Mouse (Mus musculus): Measurements from ENCODE around the gene Ormdl3. TPM values are rescaled to one million over a fixed set of nuclear protein-coding genes. Genes with fewer than 3 reads are reported as not detected.
"Not testable (repeated sequence)": the region's sequence is repeated elsewhere in the genome, so short reads cannot be mapped to it uniquely, and the experiment has no call there.

The Ormdl3 gene
- total RNA-seq, 1 experiment = 45.4 TPM

- no peak for DNase-seq (ENCODE audit: low read depth, low spot score)
- Histone ChIP-seq H3K4me3 (ENCODE audit: insufficient read depth in 1 of 2, low read depth in 1 of 2, low read length in 2 of 2, poor library complexity in 1 of 2, severe bottlenecking in 1 of 2) (no peak within 1 kb of the TSS), H3K27ac (ENCODE audit: insufficient read depth, low read depth, low read length, poor library complexity, severe bottlenecking) (no peak within 1 kb of the TSS), H3K36me3 (ENCODE audit: control insufficient read depth, insufficient read depth, low read length, poor library complexity, severe bottlenecking) (no peaks in the 10 kb centered on the region), H3K4me1 (ENCODE audit: control insufficient read depth in 2 of 2, insufficient read depth in 2 of 2, low read length in 2 of 2, poor library complexity in 1 of 2) (no peaks in the 10 kb centered on the region), H3K9ac (ENCODE audit: insufficient read depth, low read depth, low read length, poor library complexity, severe bottlenecking) (no peak within 1 kb of the TSS), H3K9me3 (ENCODE audit: control insufficient read depth, insufficient read depth, low read depth, low read length) (0 out of 2 replicates have a peak, but pooled peaks cover 2% of the 10 kb centered on the region)
- in situ Hi-C loops (cut with MboI; ENCODE audit: low sequenced_read_pairs in 2 of 2, unreplicated experiment in 2 of 2) = no loop called here
- TF ChIP-seq HCFC1 (IDR thresholded peaks at IDR 0.05; ENCODE audit: borderline replicate concordance, insufficient read depth, low read length) (no peak), ZNF384 (IDR thresholded peaks at IDR 0.05; ENCODE audit: low read depth, low read length) (no peak), ZC3H11A (IDR thresholded peaks at IDR 0.05; ENCODE audit: borderline replicate concordance, low read depth, low read length) (no peak)
Observed at GRCm38 (mm10) chr11:98625611-98626410, 38.6 kb upstream of the Ormdl3 start, which contains the start of the genes Gm12355 and Gsdma3. Gene Gm12355, minus strand, starts transcription at chr11:98625661. Gene Gsdma3, plus strand, starts transcription at chr11:98626360.

GRCm38 (mm10) chr11:98624381-98624780, 37.2 kb upstream of the Ormdl3 start:
- H3K36me3 ChIP-seq (ENCODE audit: control insufficient read depth, insufficient read depth, low read length, poor library complexity, severe bottlenecking); DNase-seq (ENCODE audit: low read depth, low spot score); in situ Hi-C loops (cut with MboI; ENCODE audit: low sequenced_read_pairs in 2 of 2, unreplicated experiment in 2 of 2); H3K9ac ChIP-seq (ENCODE audit: insufficient read depth, low read depth, low read length, poor library complexity, severe bottlenecking); H3K4me1 ChIP-seq (ENCODE audit: control insufficient read depth in 2 of 2, insufficient read depth in 2 of 2, low read length in 2 of 2, poor library complexity in 1 of 2); H3K4me3 ChIP-seq (ENCODE audit: insufficient read depth in 1 of 2, low read depth in 1 of 2, low read length in 2 of 2, poor library complexity in 1 of 2, severe bottlenecking in 1 of 2); H3K9me3 ChIP-seq (ENCODE audit: control insufficient read depth, insufficient read depth, low read depth, low read length); H3K27ac ChIP-seq (ENCODE audit: insufficient read depth, low read depth, low read length, poor library complexity, severe bottlenecking): not testable (repeated sequence)

GRCm38 (mm10) chr11:98623981-98624380, 36.8 kb upstream of the Ormdl3 start:
- H3K9me3 ChIP-seq (ENCODE audit: control insufficient read depth, insufficient read depth, low read depth, low read length); H3K4me1 ChIP-seq (ENCODE audit: control insufficient read depth in 2 of 2, insufficient read depth in 2 of 2, low read length in 2 of 2, poor library complexity in 1 of 2); DNase-seq (ENCODE audit: low read depth, low spot score); H3K27ac ChIP-seq (ENCODE audit: insufficient read depth, low read depth, low read length, poor library complexity, severe bottlenecking); H3K36me3 ChIP-seq (ENCODE audit: control insufficient read depth, insufficient read depth, low read length, poor library complexity, severe bottlenecking); in situ Hi-C loops (cut with MboI; ENCODE audit: low sequenced_read_pairs in 2 of 2, unreplicated experiment in 2 of 2); H3K9ac ChIP-seq (ENCODE audit: insufficient read depth, low read depth, low read length, poor library complexity, severe bottlenecking); H3K4me3 ChIP-seq (ENCODE audit: insufficient read depth in 1 of 2, low read depth in 1 of 2, low read length in 2 of 2, poor library complexity in 1 of 2, severe bottlenecking in 1 of 2): not testable (repeated sequence)

- Histone ChIP-seq H3K4me3 (ENCODE audit: insufficient read depth in 1 of 2, low read depth in 1 of 2, low read length in 2 of 2, poor library complexity in 1 of 2, severe bottlenecking in 1 of 2) (no peak overlapping the region), H3K36me3 (ENCODE audit: control insufficient read depth, insufficient read depth, low read length, poor library complexity, severe bottlenecking) (no peaks in the 10 kb centered on the region), H3K9ac (ENCODE audit: insufficient read depth, low read depth, low read length, poor library complexity, severe bottlenecking) (no peak overlapping the region), H3K9me3 (ENCODE audit: control insufficient read depth, insufficient read depth, low read depth, low read length) (peaks cover 4% of the 10 kb centered on the region; the same call in 1 of the 2 replicates), H3K4me1 (ENCODE audit: control insufficient read depth in 2 of 2, insufficient read depth in 2 of 2, low read length in 2 of 2, poor library complexity in 1 of 2) (no peaks in the 10 kb centered on the region), H3K27ac (ENCODE audit: insufficient read depth, low read depth, low read length, poor library complexity, severe bottlenecking) (no peak overlapping the region)
- no peak for TF ChIP-seq CHD2 (IDR thresholded peaks at IDR 0.05; ENCODE audit: low read depth, low read length)
- TF ChIP-seq MAFK (IDR thresholded peaks at IDR 0.05; ENCODE audit: insufficient read depth, low read depth, low read length) = no peak
- no peak for TF ChIP-seq ZNF384 (IDR thresholded peaks at IDR 0.05; ENCODE audit: low read depth, low read length)
- no peak for TF ChIP-seq ZC3H11A (IDR thresholded peaks at IDR 0.05; ENCODE audit: borderline replicate concordance, low read depth, low read length)
- TF ChIP-seq HCFC1 (IDR thresholded peaks at IDR 0.05; ENCODE audit: borderline replicate concordance, insufficient read depth, low read length) = no peak
- in situ Hi-C loops (cut with MboI; ENCODE audit: low sequenced_read_pairs in 2 of 2, unreplicated experiment in 2 of 2) = no loop called here
- DNase-seq (ENCODE audit: low read depth, low spot score) = no peak
Observed at GRCm38 (mm10) chr11:98620791-98621190, 33.6 kb upstream of the Ormdl3 start.

GRCm38 (mm10) chr11:98606763-98607162, 19.6 kb upstream of the Ormdl3 start:
- H3K9me3 ChIP-seq (ENCODE audit: control insufficient read depth, insufficient read depth, low read depth, low read length) = 0 out of 2 replicates have a peak, but pooled peaks cover 1% of the 10 kb centered on the region
- peaks cover 0 to 1% of the 10 kb centered on the region in 2 experiments; a peak in 2 of 4 replicates for H3K4me1 ChIP-seq (ENCODE audit: control insufficient read depth in 2 of 2, insufficient read depth in 2 of 2, low read length in 2 of 2, poor library complexity in 1 of 2)
- TF ChIP-seq ZC3H11A (IDR thresholded peaks at IDR 0.05; ENCODE audit: borderline replicate concordance, low read depth, low read length) (peak; percentile 50), CHD2 (IDR thresholded peaks at IDR 0.05; ENCODE audit: low read depth, low read length) (no peak), MAFK (IDR thresholded peaks at IDR 0.05; ENCODE audit: insufficient read depth, low read depth, low read length) (no peak), HCFC1 (IDR thresholded peaks at IDR 0.05; ENCODE audit: borderline replicate concordance, insufficient read depth, low read length) (no peak)
- H3K27ac ChIP-seq (ENCODE audit: insufficient read depth, low read depth, low read length, poor library complexity, severe bottlenecking) = no peak overlapping the region
- no peak overlapping the region for H3K4me3 ChIP-seq (ENCODE audit: insufficient read depth in 1 of 2, low read depth in 1 of 2, low read length in 2 of 2, poor library complexity in 1 of 2, severe bottlenecking in 1 of 2)
- in situ Hi-C loops (cut with MboI; ENCODE audit: low sequenced_read_pairs in 2 of 2, unreplicated experiment in 2 of 2) = no loop called here
- no peaks in the 10 kb centered on the region for H3K36me3 ChIP-seq (ENCODE audit: control insufficient read depth, insufficient read depth, low read length, poor library complexity, severe bottlenecking)
- H3K9ac ChIP-seq (ENCODE audit: insufficient read depth, low read depth, low read length, poor library complexity, severe bottlenecking) = no peak overlapping the region
- peak; percentile 40 for DNase-seq (ENCODE audit: low read depth, low spot score)

- H3K9me3 ChIP-seq (ENCODE audit: control insufficient read depth, insufficient read depth, low read depth, low read length); in situ Hi-C loops (cut with MboI; ENCODE audit: low sequenced_read_pairs in 2 of 2, unreplicated experiment in 2 of 2); H3K4me3 ChIP-seq (ENCODE audit: insufficient read depth in 1 of 2, low read depth in 1 of 2, low read length in 2 of 2, poor library complexity in 1 of 2, severe bottlenecking in 1 of 2); H3K27ac ChIP-seq (ENCODE audit: insufficient read depth, low read depth, low read length, poor library complexity, severe bottlenecking); H3K4me1 ChIP-seq (ENCODE audit: control insufficient read depth in 2 of 2, insufficient read depth in 2 of 2, low read length in 2 of 2, poor library complexity in 1 of 2); H3K9ac ChIP-seq (ENCODE audit: insufficient read depth, low read depth, low read length, poor library complexity, severe bottlenecking); H3K36me3 ChIP-seq (ENCODE audit: control insufficient read depth, insufficient read depth, low read length, poor library complexity, severe bottlenecking); DNase-seq (ENCODE audit: low read depth, low spot score): not testable (repeated sequence)
Observed at GRCm38 (mm10) chr11:98604911-98605310, 17.7 kb upstream of the Ormdl3 start.

Data from ES-E14 (cell line).